Comparison of ENCODE assay signal across 7 mouse cellular contexts in genomic region chr2:30933917-30934450, GRCm38 (mm10). TPM values are rescaled to one million over a fixed set of nuclear protein-coding genes. Genes with fewer than 3 reads are reported as not detected.
DNase-seq lines count a peak whose midpoint lies in the region; ATAC-seq and TF ChIP-seq lines count a peak whose summit lies in the region.

No protein-coding gene starts in this region.

- H3K4me1 ChIP-seq in G1E (ENCODE audit: insufficient read depth, low read depth, low read length): peaks cover 11% of the 10 kb centered on the region
- peaks cover 4% of the 10 kb centered on the region; the same call in 1 of the 2 replicates for H3K4me1 ChIP-seq in lung, postnatal 0 days (ENCODE audit: insufficient read depth, low read depth, low read length)

- H3K9me3 ChIP-seq in G1E (replicated peaks): no peaks in the 10 kb centered on the region
- no peaks in the 10 kb centered on the region for H3K9me3 ChIP-seq in lung, postnatal 0 days (ENCODE audit: low read length)

- peaks cover 24% of the 10 kb centered on the region for H3K27me3 ChIP-seq in G1E (ENCODE audit: insufficient read depth, low read length)
- no peaks in the 10 kb centered on the region for H3K27me3 ChIP-seq in lung, postnatal 0 days (replicated peaks; ENCODE audit: insufficient read depth, low read length)

- DNase-seq in CD4-positive, CD25-positive, alpha-beta regulatory T cell, adult 2 months (ENCODE audit: low read depth, low spot score): peak; percentile 85
- no peak for DNase-seq in G1E (ENCODE audit: low spot score)
- DNase-seq in cerebellum, adult 9-10 months: peak; percentile 83
- peak; percentile 79 for DNase-seq in gastrocnemius, adult 2 months
- peak; percentile 77 for DNase-seq in kidney, postnatal 14 days
- peak; percentile 81 for DNase-seq in lung, postnatal 0 days (ENCODE audit: low spot score)
- DNase-seq in right cerebral cortex, postnatal 25 days: peak; percentile 55

- TF ChIP-seq CTCF in G1E (IDR thresholded peaks at IDR 0.05; ENCODE audit: low read depth, low read length): peak; percentile 86
- TF ChIP-seq CTCF in gastrocnemius, adult 2 months (IDR thresholded peaks at IDR 0.05): peak; percentile 92
- peak; percentile 96 for TF ChIP-seq CTCF in lung, postnatal 0 days (IDR thresholded peaks at IDR 0.05)

- no peak overlapping the region for H3K4me3 ChIP-seq in G1E (ENCODE audit: low read depth, low read length)
- no peak overlapping the region for H3K4me3 ChIP-seq in gastrocnemius, adult 2 months
- H3K4me3 ChIP-seq in lung, postnatal 0 days (ENCODE audit: low read depth, low read length): no peak overlapping the region

- no peak overlapping the region for H3K4me2 ChIP-seq in lung, postnatal 0 days (replicated peaks; ENCODE audit: low read depth, low read length)

- no peak for TF ChIP-seq EP300 in lung, postnatal 0 days (IDR thresholded peaks at IDR 0.05)

- 17% methylated on average over 7 of the region's 7 CpGs for WGBS in lung, postnatal 0 days

- H3K9ac ChIP-seq in lung, postnatal 0 days (replicated peaks; ENCODE audit: low read depth): no peak overlapping the region

- H3K27ac ChIP-seq in gastrocnemius, adult 2 months: no peak overlapping the region
- H3K27ac ChIP-seq in lung, postnatal 0 days (ENCODE audit: low read length): no peak overlapping the region

- no peak for ATAC-seq in G1E (ENCODE audit: extremely low read depth, insufficient number of reproducible peaks, low FRiP score, poor library complexity, severe bottlenecking)
- ATAC-seq in lung, postnatal 0 days: peak; percentile 34

- H3K36me3 ChIP-seq in G1E (replicated peaks): no peaks in the 10 kb centered on the region
- H3K36me3 ChIP-seq in lung, postnatal 0 days (ENCODE audit: insufficient read depth, low read length): no peaks in the 10 kb centered on the region

- intact Hi-C loops in gastrocnemius, adult 2 months (cut with DNase I): loop anchor here (1.0 to 5.0 kb wide), 4 partner anchors 44 to 497 kb away; partner anchors contain the start of genes Asb6 and Prrx2

RNA-seq across cellular contexts. Expression of gene Ptges, which starts 4.3 kb away (rescaled TPM):
- total RNA-seq in G1E (2014; fragmentation: Nextera tagmentation) (not detected in 2 replicates), G1E (2017) (0.11 and 0.12 TPM in 2 replicates)
- not detected in 2 replicates for polyA plus RNA-seq in G1E (2012)
- 1 to 10 TPM; 2.9 to 3.7 TPM for total RNA-seq in gastrocnemius, adult 2 months (2021)
- polyA plus RNA-seq in lung, postnatal 0 days (2015; fragmentation: Nextera tagmentation; extraction: Ambion mirVana): 20.0 and 29.8 TPM in 2 replicates

RNA-seq across cellular contexts. Expression of gene Tor1b, which starts 18.8 kb away (rescaled TPM):
- total RNA-seq in G1E (2014; fragmentation: Nextera tagmentation): 16.5 and 25.6 TPM in 2 replicates
- 34.0 and 36.9 TPM in 2 replicates for total RNA-seq in G1E (2017)
- 12.4 and 12.5 TPM in 2 replicates for polyA plus RNA-seq in G1E (2012)
- 10 to 100 TPM; 23.4 to 24.0 TPM for total RNA-seq in gastrocnemius, adult 2 months (2021)
- 23.3 and 24.6 TPM in 2 replicates for polyA plus RNA-seq in lung, postnatal 0 days (2015; fragmentation: Nextera tagmentation; extraction: Ambion mirVana)

RNA-seq across cellular contexts. Expression of gene Tor1a, which starts 33.7 kb away (rescaled TPM):
- total RNA-seq in G1E (2014; fragmentation: Nextera tagmentation): 31.2 and 33.0 TPM in 2 replicates
- 45.2 and 47.0 TPM in 2 replicates for total RNA-seq in G1E (2017)
- 94.3 and 129 TPM in 2 replicates for polyA plus RNA-seq in G1E (2012)
- 1 to 10 TPM; 6.9 to 8.5 TPM for total RNA-seq in gastrocnemius, adult 2 months (2021)
- polyA plus RNA-seq in lung, postnatal 0 days (2015; fragmentation: Nextera tagmentation; extraction: Ambion mirVana): 54.6 and 57.5 TPM in 2 replicates

RNA-seq across cellular contexts. Expression of gene BC005624, which starts 48.0 kb away (rescaled TPM):
- 28.6 and 37.8 TPM in 2 replicates for total RNA-seq in G1E (2014; fragmentation: Nextera tagmentation)
- 69.3 and 82.1 TPM in 2 replicates for total RNA-seq in G1E (2017)
- 17.6 and 30.9 TPM in 2 replicates for polyA plus RNA-seq in G1E (2012)
- total RNA-seq in gastrocnemius, adult 2 months (2021): 10 to 100 TPM; 25.9 to 26.6 TPM
- polyA plus RNA-seq in lung, postnatal 0 days (2015; fragmentation: Nextera tagmentation; extraction: Ambion mirVana): 41.0 and 43.6 TPM in 2 replicates

RNA-seq across cellular contexts. Expression of gene Usp20, which starts 48.1 kb away (rescaled TPM):
- 11.8 and 16.6 TPM in 2 replicates for total RNA-seq in G1E (2014; fragmentation: Nextera tagmentation)
- total RNA-seq in G1E (2017): 7.0 and 8.2 TPM in 2 replicates
- 7.0 and 9.4 TPM in 2 replicates for polyA plus RNA-seq in G1E (2012)
- 10 to 100 TPM in 1 of 2 experiments, 1 to 10 TPM in 1; 8.7 to 10.6 TPM for total RNA-seq in gastrocnemius, adult 2 months (2021)
- 8.4 and 9.6 TPM in 2 replicates for polyA plus RNA-seq in lung, postnatal 0 days (2015; fragmentation: Nextera tagmentation; extraction: Ambion mirVana)
